Mouse (Mus musculus): ENCODE results near the gene Sptbn1. TPM values are rescaled to one million over a fixed set of nuclear protein-coding genes. Genes with fewer than 3 reads are reported as not detected.

Gene Sptbn1
- total RNA-seq, 2 experiments from 2014 or later = 126 to 130 TPM

- no peak for DNase-seq
These were observed 56.1 kb downstream of the Sptbn1 start for GRCm38 (mm10) chr11:30211663-30212416.

- DNase-seq = no peak
These were observed 56.8 kb downstream of the Sptbn1 start for GRCm38 (mm10) chr11:30211141-30211540.

GRCm38 (mm10) chr11:30210100-30210811 is 57.7 kb downstream of the Sptbn1 start:
- DNase-seq = no peak

GRCm38 (mm10) chr11:30209495-30209894 is 58.5 kb downstream of the Sptbn1 start:
- peak; percentile 18 for DNase-seq

GRCm38 (mm10) chr11:30204398-30204797 is 63.6 kb downstream of the Sptbn1 start:
- DNase-seq = no peak

- DNase-seq = no peak
These were observed 67.6 kb downstream of the Sptbn1 start for GRCm38 (mm10) chr11:30200391-30200790.

- DNase-seq = peak; percentile 53
These were observed 69.8 kb downstream of the Sptbn1 start for GRCm38 (mm10) chr11:30198091-30198675.

- peak; percentile 51 for DNase-seq
These were observed 70.3 kb downstream of the Sptbn1 start for GRCm38 (mm10) chr11:30197564-30198090.

GRCm38 (mm10) chr11:30196368-30197070 is 71.5 kb downstream of the Sptbn1 start:
- DNase-seq = no peak

- DNase-seq = no peak
These were observed 72.2 kb downstream of the Sptbn1 start for GRCm38 (mm10) chr11:30195756-30196155.

GRCm38 (mm10) chr11:30194800-30195199 is 73.2 kb downstream of the Sptbn1 start:
- no peak for DNase-seq

GRCm38 (mm10) chr11:30190959-30191358 is 77.0 kb downstream of the Sptbn1 start:
- DNase-seq = no peak

- no peak for DNase-seq
These were observed 77.9 kb downstream of the Sptbn1 start for GRCm38 (mm10) chr11:30190119-30190518.

GRCm38 (mm10) chr11:30186902-30187470 is 81.0 kb downstream of the Sptbn1 start:
- DNase-seq = peak; percentile 38

- DNase-seq = no peak
These were observed 83.4 kb downstream of the Sptbn1 start for GRCm38 (mm10) chr11:30184527-30184926.

- no peak for DNase-seq
These were observed 85.1 kb downstream of the Sptbn1 start for GRCm38 (mm10) chr11:30182716-30183411.

GRCm38 (mm10) chr11:30178193-30178592 is 89.8 kb downstream of the Sptbn1 start:
- no peak for DNase-seq

GRCm38 (mm10) chr11:30177145-30177840 is 90.7 kb downstream of the Sptbn1 start:
- DNase-seq = no peak

GRCm38 (mm10) chr11:30176111-30176510 is 91.9 kb downstream of the Sptbn1 start:
- no peak for DNase-seq

GRCm38 (mm10) chr11:30175623-30176022 is 92.4 kb downstream of the Sptbn1 start:
- no peak for DNase-seq

Measured in gastrocnemius, postnatal 25 days (tissue).